Mouse (Mus musculus): ENCODE data around the gene Kif2c. TPM values are rescaled to one million over a fixed set of nuclear protein-coding genes. Genes with fewer than 3 reads are reported as not detected.
A peak's percentile ranks its signal among the peaks of the same experiment; 100 is the strongest.

Gene Kif2c
- polyA plus RNA-seq, 1 experiment from 2014 or later = 77.6 TPM

GRCm38 (mm10) chr4:117218517-117219219 lies 36.2 kb upstream of the Kif2c start:
- no peaks in the 10 kb centered on the region for H3K27me3 ChIP-seq (ENCODE audit: control insufficient read depth, insufficient read depth, low read depth, low read length)
- H3K4me2 ChIP-seq (ENCODE audit: low read depth, low read length) = no peak overlapping the region
- no peaks in the 10 kb centered on the region for H3K36me3 ChIP-seq (ENCODE audit: control insufficient read depth, insufficient read depth, low read length)
- no peaks in the 10 kb centered on the region for H3K9me3 ChIP-seq (ENCODE audit: control insufficient read depth, low read length)
- no peak overlapping the region for H3K27ac ChIP-seq (ENCODE audit: low read length)
- no peak overlapping the region for H3K4me3 ChIP-seq (ENCODE audit: low read length)
- ATAC-seq (ENCODE audit: low read depth) = peak; percentile 54; the same call in 1 of the 2 replicates
- H3K9ac ChIP-seq (ENCODE audit: low read length) = no peak overlapping the region
- H3K4me1 ChIP-seq (replicated peaks; ENCODE audit: control insufficient read depth, insufficient read depth, low read length) = peaks cover 2% of the 10 kb centered on the region; the same call in 1 of the 2 replicates
- WGBS = 29% methylated on average over 10 of the region's 10 CpGs

- no peak overlapping the region for H3K9ac ChIP-seq (ENCODE audit: low read length)
- H3K27me3 ChIP-seq (ENCODE audit: control insufficient read depth, insufficient read depth, low read depth, low read length) = no peaks in the 10 kb centered on the region
- no peak overlapping the region for H3K4me3 ChIP-seq (ENCODE audit: low read length)
- H3K9me3 ChIP-seq (ENCODE audit: control insufficient read depth, low read length) = no peaks in the 10 kb centered on the region
- WGBS = 52% methylated on average over 5 of the region's 5 CpGs
- peaks cover 2% of the 10 kb centered on the region; the same call in 1 of the 2 replicates for H3K4me1 ChIP-seq (replicated peaks; ENCODE audit: control insufficient read depth, insufficient read depth, low read length)
- H3K36me3 ChIP-seq (ENCODE audit: control insufficient read depth, insufficient read depth, low read length) = no peaks in the 10 kb centered on the region
- no peak overlapping the region for H3K27ac ChIP-seq (ENCODE audit: low read length)
- ATAC-seq (ENCODE audit: low read depth) = no peak
- H3K4me2 ChIP-seq (ENCODE audit: low read depth, low read length) = no peak overlapping the region
These were observed 34.6 kb upstream of the Kif2c start for GRCm38 (mm10) chr4:117217029-117217428.

- H3K4me2 ChIP-seq (ENCODE audit: low read depth, low read length) = no peak overlapping the region
- 86% methylated on average over 6 of the region's 6 CpGs for WGBS
- no peaks in the 10 kb centered on the region for H3K9me3 ChIP-seq (ENCODE audit: control insufficient read depth, low read length)
- ATAC-seq (ENCODE audit: low read depth) = no peak
- H3K4me1 ChIP-seq (replicated peaks; ENCODE audit: control insufficient read depth, insufficient read depth, low read length) = peaks cover 2% of the 10 kb centered on the region; the same call in 1 of the 2 replicates
- no peaks in the 10 kb centered on the region for H3K36me3 ChIP-seq (ENCODE audit: control insufficient read depth, insufficient read depth, low read length)
- H3K27ac ChIP-seq (ENCODE audit: low read length) = no peak overlapping the region
- H3K9ac ChIP-seq (ENCODE audit: low read length) = no peak overlapping the region
- no peaks in the 10 kb centered on the region for H3K27me3 ChIP-seq (ENCODE audit: control insufficient read depth, insufficient read depth, low read depth, low read length)
- no peak overlapping the region for H3K4me3 ChIP-seq (ENCODE audit: low read length)
These were observed 31.8 kb upstream of the Kif2c start for GRCm38 (mm10) chr4:117214250-117214649.

- H3K9ac ChIP-seq (ENCODE audit: low read length) = no peak overlapping the region
- no peaks in the 10 kb centered on the region for H3K27me3 ChIP-seq (ENCODE audit: control insufficient read depth, insufficient read depth, low read depth, low read length)
- 4% methylated on average over 20 of the region's 20 CpGs for WGBS
- peak; percentile 82 for ATAC-seq (ENCODE audit: low read depth)
- no peaks in the 10 kb centered on the region for H3K36me3 ChIP-seq (ENCODE audit: control insufficient read depth, insufficient read depth, low read length)
- H3K4me3 ChIP-seq (ENCODE audit: low read length) = no peak overlapping the region
- no peaks in the 10 kb centered on the region for H3K9me3 ChIP-seq (ENCODE audit: control insufficient read depth, low read length)
- no peaks in the 10 kb centered on the region for H3K4me1 ChIP-seq (replicated peaks; ENCODE audit: control insufficient read depth, insufficient read depth, low read length)
- 0 out of 2 replicates have a peak overlapping the region, but pooled peaks have one; percentile 9 for H3K4me2 ChIP-seq (ENCODE audit: low read depth, low read length)
- no peak overlapping the region for H3K27ac ChIP-seq (ENCODE audit: low read length)
These were observed 28.0 kb upstream of the Kif2c start for GRCm38 (mm10) chr4:117210147-117211074.

GRCm38 (mm10) chr4:117209592-117209991 lies 27.2 kb upstream of the Kif2c start:
- 0 out of 2 replicates have a peak, but pooled peaks have one; percentile 12 for ATAC-seq (ENCODE audit: low read depth)
- H3K9ac ChIP-seq (ENCODE audit: low read length) = no peak overlapping the region
- WGBS = 63% methylated on average over 6 of the region's 6 CpGs
- no peak overlapping the region for H3K4me2 ChIP-seq (ENCODE audit: low read depth, low read length)
- H3K27me3 ChIP-seq (ENCODE audit: control insufficient read depth, insufficient read depth, low read depth, low read length) = no peaks in the 10 kb centered on the region
- no peak overlapping the region for H3K4me3 ChIP-seq (ENCODE audit: low read length)
- no peaks in the 10 kb centered on the region for H3K36me3 ChIP-seq (ENCODE audit: control insufficient read depth, insufficient read depth, low read length)
- H3K4me1 ChIP-seq (replicated peaks; ENCODE audit: control insufficient read depth, insufficient read depth, low read length) = no peaks in the 10 kb centered on the region
- H3K27ac ChIP-seq (ENCODE audit: low read length) = no peak overlapping the region
- H3K9me3 ChIP-seq (ENCODE audit: control insufficient read depth, low read length) = no peaks in the 10 kb centered on the region

- no peaks in the 10 kb centered on the region for H3K36me3 ChIP-seq (ENCODE audit: control insufficient read depth, insufficient read depth, low read length)
- H3K9ac ChIP-seq (ENCODE audit: low read length) = no peak overlapping the region
- 41% methylated on average over 4 of the region's 4 CpGs for WGBS
- H3K4me2 ChIP-seq (ENCODE audit: low read depth, low read length) = peak overlapping the region; percentile 65
- no peak for ATAC-seq (ENCODE audit: low read depth)
- H3K9me3 ChIP-seq (ENCODE audit: control insufficient read depth, low read length) = no peaks in the 10 kb centered on the region
- 0 out of 2 replicates have a peak, but pooled peaks cover 2% of the 10 kb centered on the region for H3K4me1 ChIP-seq (replicated peaks; ENCODE audit: control insufficient read depth, insufficient read depth, low read length)
- H3K4me3 ChIP-seq (ENCODE audit: low read length) = no peak overlapping the region; the same call in 1 of the 2 replicates
- H3K27me3 ChIP-seq (ENCODE audit: control insufficient read depth, insufficient read depth, low read depth, low read length) = no peaks in the 10 kb centered on the region
- H3K27ac ChIP-seq (ENCODE audit: low read length) = peak overlapping the region; percentile 74
These were observed 20.5 kb upstream of the Kif2c start for GRCm38 (mm10) chr4:117202992-117203354.

- Histone ChIP-seq H3K36me3 (ENCODE audit: control insufficient read depth, insufficient read depth, low read length) (no peaks in the 10 kb centered on the region), H3K4me3 (ENCODE audit: low read length) (peak overlapping the region; percentile 47), H3K9me3 (ENCODE audit: control insufficient read depth, low read length) (no peaks in the 10 kb centered on the region), H3K27me3 (ENCODE audit: control insufficient read depth, insufficient read depth, low read depth, low read length) (no peaks in the 10 kb centered on the region), H3K4me2 (ENCODE audit: low read depth, low read length) (peak overlapping the region; percentile 65), H3K27ac (ENCODE audit: low read length) (peak overlapping the region; percentile 74), H3K9ac (ENCODE audit: low read length) (peak overlapping the region; percentile 64), H3K4me1 (replicated peaks; ENCODE audit: control insufficient read depth, insufficient read depth, low read length) (0 out of 2 replicates have a peak, but pooled peaks cover 2% of the 10 kb centered on the region)
- under 1% methylated on average over 25 of the region's 25 CpGs for WGBS
- ATAC-seq (ENCODE audit: low read depth) = peak; percentile 93
These were observed 19.9 kb upstream of the Kif2c start for GRCm38 (mm10) chr4:117202046-117202991.

- peaks cover 8% of the 10 kb centered on the region; the same call in 1 of the 2 replicates for H3K4me1 ChIP-seq (replicated peaks; ENCODE audit: control insufficient read depth, insufficient read depth, low read length)
- no peaks in the 10 kb centered on the region for H3K9me3 ChIP-seq (ENCODE audit: control insufficient read depth, low read length)
- H3K27ac ChIP-seq (ENCODE audit: low read length) = no peak overlapping the region
- no peak overlapping the region for H3K4me2 ChIP-seq (ENCODE audit: low read depth, low read length)
- H3K27me3 ChIP-seq (ENCODE audit: control insufficient read depth, insufficient read depth, low read depth, low read length) = no peaks in the 10 kb centered on the region
- no peak for ATAC-seq (ENCODE audit: low read depth)
- no peak overlapping the region for H3K9ac ChIP-seq (ENCODE audit: low read length)
- 91% methylated on average over 14 of the region's 14 CpGs for WGBS
- no peak overlapping the region for H3K4me3 ChIP-seq (ENCODE audit: low read length)
- H3K36me3 ChIP-seq (ENCODE audit: control insufficient read depth, insufficient read depth, low read length) = no peaks in the 10 kb centered on the region
These were observed 9.4 kb upstream of the Kif2c start for GRCm38 (mm10) chr4:117191804-117192203.
